Mouse (Mus musculus) thymus, adult 2 months (tissue): ENCODE data around the gene Rpl9-ps6.

ENCODE experiments used
- CTCF ChIP-seq: fragments of 200-500 bp; IDR thresholded peaks from 2 replicates; pipeline ENCODE4 v1.5.1; 2012; ENCODE audit warnings: mild to moderate bottlenecking, control low read depth, low read length, moderate library complexity, borderline replicate concordance; ENCODE audit not compliant: control insufficient read depth, poor library complexity, insufficient read depth; ENCODE audit errors: extremely low read depth
- POLR2A ChIP-seq: fragments of 200-500 bp; IDR thresholded peaks from 2 replicates; pipeline ENCODE4 v1.6.1; 2012; ENCODE audit warnings: mild to moderate bottlenecking, low read length, control low read depth, moderate library complexity; ENCODE audit not compliant: control insufficient read depth, poor library complexity, insufficient read depth; ENCODE audit errors: extremely low read depth

DNA sequence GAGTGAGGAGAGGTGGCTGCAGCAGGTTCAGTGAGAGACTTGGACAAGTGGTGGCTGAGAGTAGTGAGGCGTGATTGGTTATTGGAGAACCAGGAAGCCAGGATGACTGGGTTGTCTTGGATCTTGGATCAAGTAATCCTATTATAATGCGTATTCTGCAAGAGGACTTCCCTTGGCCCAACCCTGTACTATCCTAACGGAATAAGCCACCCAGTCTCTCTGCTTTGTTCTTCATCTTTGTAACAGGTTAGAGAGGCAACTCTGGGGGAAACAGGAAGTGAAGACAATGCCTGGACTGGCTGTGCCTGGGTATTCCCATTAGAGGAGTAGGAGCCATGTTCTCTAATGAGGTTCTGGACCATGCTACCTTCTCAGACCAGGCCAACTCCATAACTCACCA, 40.5 kb downstream of the Rpl9-ps6 start:
- TF ChIP-seq CTCF: no peak
- no peak for TF ChIP-seq POLR2A
